Mouse (Mus musculus) heart, embryonic 11.5 days (tissue): ENCODE measurements around the gene Ccr10. TPM values are rescaled to one million over a fixed set of nuclear protein-coding genes. Genes with fewer than 3 reads are reported as not detected.

Source experiments
- microRNA-seq: library from miRNA; unstranded; fragments of <30 nt; microRNA quantifications from one replicate; pipeline ENCODE4, GENCODE M21; 2016; ENCODE audit warnings: borderline number of aligned reads
- polyA plus RNA-seq: library from polyadenylated mRNA; unstranded; fragments of >200 nt; fragmentation: Nextera tagmentation; extraction: Ambion mirVana; gene quantifications from 2 replicates; pipeline ENCODE4 v1.2.1, GENCODE M21; 2014

The Ccr10 gene
- polyA plus RNA-seq, 1 experiment from 2014 or later, result 0.39 TPM

Small RNA genes within 50 kb of the gene (microRNA-seq; reads per million reads assigned to microRNA genes)
- not detected for gene Gm27626

Other genes with a start within 250 kb of the Ccr10 start
- 45.0 and 49.0 TPM in 2 replicates for gene Stat3, start 235.9 kb downstream of the Ccr10 start, polyA plus RNA-seq
- gene Cavin1, start 204.6 kb downstream of the Ccr10 start, polyA plus RNA-seq, result 113 and 175 TPM in 2 replicates
- 57.1 and 62.2 TPM in 2 replicates for gene Atp6v0a1, start 166.0 kb downstream of the Ccr10 start, polyA plus RNA-seq
- gene Naglu, start 105.4 kb downstream of the Ccr10 start, polyA plus RNA-seq, result 9.6 and 13.1 TPM in 2 replicates
- 0.11 TPM in 1 of 2 replicates, not detected in the other for gene Hsd17b1, start 97.0 kb downstream of the Ccr10 start, polyA plus RNA-seq
- gene Coasy, start 92.9 kb downstream of the Ccr10 start, polyA plus RNA-seq, result 29.6 and 34.3 TPM in 2 replicates
- 34.5 and 36.0 TPM in 2 replicates for gene Mlx, start 88.2 kb downstream of the Ccr10 start, polyA plus RNA-seq
- 23.1 and 27.5 TPM in 2 replicates for gene Psmc3ip, start 80.0 kb downstream of the Ccr10 start, polyA plus RNA-seq
- 5.5 and 9.2 TPM in 2 replicates for gene Retreg3, start 55.5 kb downstream of the Ccr10 start, polyA plus RNA-seq
- 82.1 and 83.5 TPM in 2 replicates for gene Tubg1, start 55.5 kb downstream of the Ccr10 start, polyA plus RNA-seq
- 4.3 TPM in 2 replicates for gene Tubg2, start 19.5 kb downstream of the Ccr10 start, polyA plus RNA-seq
- gene Cntnap1, start 4.9 kb downstream of the Ccr10 start, polyA plus RNA-seq, result 0.46 and 0.70 TPM in 2 replicates
- 6.2 TPM in 2 replicates for gene Plekhh3, start 4.1 kb downstream of the Ccr10 start, polyA plus RNA-seq
- 10.2 and 12.7 TPM in 2 replicates for gene Ezh1, start 51.0 kb upstream of the Ccr10 start, polyA plus RNA-seq
- 230 and 232 TPM in 2 replicates for gene Ramp2, start 70.6 kb upstream of the Ccr10 start, polyA plus RNA-seq
- 126 and 128 TPM in 2 replicates for gene Vps25, start 78.3 kb upstream of the Ccr10 start, polyA plus RNA-seq
- gene Wnk4, start 85.1 kb upstream of the Ccr10 start, polyA plus RNA-seq, result 11.1 and 13.7 TPM in 2 replicates
- gene Cntd1, start 103.6 kb upstream of the Ccr10 start, polyA plus RNA-seq, result 1.1 TPM in 2 replicates
- gene Coa3, start 103.7 kb upstream of the Ccr10 start, polyA plus RNA-seq, result 183 and 189 TPM in 2 replicates
- 138 and 154 TPM in 2 replicates for gene Becn1, start 126.8 kb upstream of the Ccr10 start, polyA plus RNA-seq
- gene Psme3, start 140.8 kb upstream of the Ccr10 start, polyA plus RNA-seq, result 104 and 105 TPM in 2 replicates
- 0.90 and 1.4 TPM in 2 replicates for gene Aoc2, start 149.6 kb upstream of the Ccr10 start, polyA plus RNA-seq
- gene Aoc3, start 155.2 kb upstream of the Ccr10 start, polyA plus RNA-seq, result 0.20 and 0.24 TPM in 2 replicates
- not detected in 2 replicates for gene G6pc, start 192.1 kb upstream of the Ccr10 start, polyA plus RNA-seq
- 49.7 and 52.3 TPM in 2 replicates for gene Aarsd1, start 242.2 kb upstream of the Ccr10 start, polyA plus RNA-seq
- 17.5 and 18.7 TPM in 2 replicates for gene Gm27029, start 249.4 kb upstream of the Ccr10 start, polyA plus RNA-seq
- 9.6 and 12.9 TPM in 2 replicates for gene Rundc1, start 249.6 kb upstream of the Ccr10 start, polyA plus RNA-seq
- 75.3 and 82.6 TPM in 2 replicates for gene Ptges3l, start 249.9 kb upstream of the Ccr10 start, polyA plus RNA-seq